Mouse (Mus musculus): Measurements from ENCODE around the gene 1700001P01Rik. TPM values are rescaled to one million over a fixed set of nuclear protein-coding genes. Genes with fewer than 3 reads are reported as not detected.

1700001P01Rik gene
- polyA plus RNA-seq, 1 experiment from 2014 or later = 0.44 TPM

DNA sequence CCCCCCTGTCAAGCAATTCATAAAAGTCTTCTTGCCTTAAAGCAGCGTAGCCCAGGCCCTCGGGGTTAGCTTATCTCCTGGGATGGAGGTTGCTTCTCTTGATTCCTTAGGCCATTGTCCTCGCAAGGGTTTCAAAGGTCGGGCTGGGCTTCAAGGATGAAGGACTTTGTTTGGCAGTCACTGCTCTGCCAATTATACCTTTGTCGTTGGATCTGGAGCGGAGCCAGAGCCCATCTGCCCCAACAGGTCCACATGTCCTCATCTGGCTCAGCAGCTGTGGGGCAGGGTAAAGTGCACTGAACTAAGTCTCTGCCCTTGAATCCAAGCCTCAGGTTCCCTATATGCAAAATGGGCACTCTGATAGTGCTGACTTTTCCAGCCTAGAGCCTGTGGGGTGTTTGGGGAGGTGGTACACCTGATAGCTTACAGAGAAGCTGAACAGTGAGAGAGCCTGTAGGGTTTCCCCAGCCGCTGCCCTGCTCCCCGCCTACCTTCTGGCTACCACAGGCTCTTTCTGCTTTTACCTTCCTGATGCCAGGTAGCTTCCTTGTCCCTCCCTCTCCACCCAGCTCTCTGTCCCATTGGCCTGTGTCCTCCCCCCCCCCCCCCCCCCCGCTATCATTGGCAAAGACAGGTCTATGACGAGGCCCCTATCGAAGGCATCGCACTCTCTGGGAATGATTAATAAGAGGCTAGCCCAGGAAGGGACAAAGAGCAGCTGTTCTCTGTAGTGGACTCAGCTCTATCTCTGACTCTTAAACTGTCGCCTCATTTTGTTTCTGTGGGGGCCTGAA is 36.0 kb upstream of the 1700001P01Rik start:
- Histone ChIP-seq H3K36me3 (ENCODE audit: control insufficient read depth, insufficient read depth, low read length) (peaks cover 22% of the 10 kb centered on the region), H3K4me3 (ENCODE audit: low read length) (no peak overlapping the region)

DNA sequence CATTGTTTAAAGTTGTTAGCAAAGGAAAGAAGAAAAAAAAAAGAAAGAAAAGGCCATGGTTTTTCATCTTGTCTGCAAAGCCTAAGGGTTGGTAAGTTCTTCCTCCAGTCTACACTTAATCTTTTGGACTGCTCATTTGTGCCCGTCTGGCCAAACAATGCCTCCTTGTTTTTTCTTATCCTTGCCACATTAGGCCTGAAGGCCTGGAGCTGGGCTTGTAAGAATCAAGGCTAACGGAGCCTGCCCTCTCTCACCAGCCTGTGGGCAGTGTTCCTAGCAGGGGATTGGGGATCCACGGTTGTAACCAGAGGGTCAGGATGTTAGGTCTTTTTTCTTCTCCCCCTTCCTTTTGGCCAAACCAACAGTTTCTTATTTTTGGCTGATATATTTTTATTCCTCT is 35.3 kb upstream of the 1700001P01Rik start:
- Histone ChIP-seq H3K9ac (ENCODE audit: low read depth, low read length) (no peak overlapping the region; the same call in 1 of the 2 replicates), H3K36me3 (ENCODE audit: control insufficient read depth, insufficient read depth, low read length) (peaks cover 22% of the 10 kb centered on the region), H3K27ac (ENCODE audit: low read depth, low read length) (no peak overlapping the region; the same call in 1 of the 2 replicates), H3K9me3 (ENCODE audit: control insufficient read depth, low read length) (no peaks in the 10 kb centered on the region), H3K4me2 (ENCODE audit: low read length) (no peak overlapping the region), H3K4me1 (ENCODE audit: control insufficient read depth, insufficient read depth, low read depth, low read length) (peaks cover 70% of the 10 kb centered on the region), H3K4me3 (ENCODE audit: low read length) (no peak overlapping the region), H3K27me3 (replicated peaks; ENCODE audit: control insufficient read depth, insufficient read depth, low read length) (no peaks in the 10 kb centered on the region)
- no peak for ATAC-seq
- 16% methylated on average over 3 of the region's 3 CpGs for WGBS

More for the DNA sequence above, 36.0 kb upstream of the 1700001P01Rik start:
- Histone ChIP-seq H3K4me2 (ENCODE audit: low read length) (peak overlapping the region; percentile 49), H3K27me3 (replicated peaks; ENCODE audit: control insufficient read depth, insufficient read depth, low read length) (no peaks in the 10 kb centered on the region), H3K4me1 (ENCODE audit: control insufficient read depth, insufficient read depth, low read depth, low read length) (peaks cover 62% of the 10 kb centered on the region), H3K9me3 (ENCODE audit: control insufficient read depth, low read length) (no peaks in the 10 kb centered on the region), H3K9ac (ENCODE audit: low read depth, low read length) (peak overlapping the region; percentile 54), H3K27ac (ENCODE audit: low read depth, low read length) (peak overlapping the region; percentile 86)
- ATAC-seq = peak; percentile 17
- WGBS = 20% methylated on average over 13 of the region's 13 CpGs

DNA sequence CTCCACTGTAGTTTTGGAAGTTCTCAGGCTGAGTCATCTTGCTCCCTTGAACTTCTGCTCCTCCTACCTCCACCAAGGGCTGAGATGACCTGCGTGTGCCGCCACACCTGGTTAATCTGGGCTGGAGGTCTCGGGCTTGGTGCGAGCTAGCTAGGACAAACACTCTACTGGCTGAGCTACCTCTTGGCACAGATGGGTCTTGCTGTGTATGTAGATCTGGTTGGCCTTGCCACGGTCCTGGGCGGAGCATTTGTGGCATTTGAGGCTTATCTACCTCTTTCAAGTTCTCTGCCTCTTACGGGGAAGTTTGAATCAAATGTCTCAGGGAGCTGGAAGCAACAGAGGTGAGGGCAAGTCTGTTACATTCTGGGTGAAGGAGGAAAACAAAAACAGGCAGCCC is 34.6 kb upstream of the 1700001P01Rik start:
- Histone ChIP-seq H3K4me2 (ENCODE audit: low read length) (no peak overlapping the region), H3K9me3 (ENCODE audit: control insufficient read depth, low read length) (no peaks in the 10 kb centered on the region), H3K27me3 (replicated peaks; ENCODE audit: control insufficient read depth, insufficient read depth, low read length) (no peaks in the 10 kb centered on the region), H3K4me3 (ENCODE audit: low read length) (no peak overlapping the region), H3K9ac (ENCODE audit: low read depth, low read length) (no peak overlapping the region), H3K4me1 (ENCODE audit: control insufficient read depth, insufficient read depth, low read depth, low read length) (peaks cover 76% of the 10 kb centered on the region), H3K36me3 (ENCODE audit: control insufficient read depth, insufficient read depth, low read length) (peaks cover 18% of the 10 kb centered on the region), H3K27ac (ENCODE audit: low read depth, low read length) (no peak overlapping the region)
- no peak for ATAC-seq
- 81% methylated on average over 7 of the region's 7 CpGs for WGBS

DNA sequence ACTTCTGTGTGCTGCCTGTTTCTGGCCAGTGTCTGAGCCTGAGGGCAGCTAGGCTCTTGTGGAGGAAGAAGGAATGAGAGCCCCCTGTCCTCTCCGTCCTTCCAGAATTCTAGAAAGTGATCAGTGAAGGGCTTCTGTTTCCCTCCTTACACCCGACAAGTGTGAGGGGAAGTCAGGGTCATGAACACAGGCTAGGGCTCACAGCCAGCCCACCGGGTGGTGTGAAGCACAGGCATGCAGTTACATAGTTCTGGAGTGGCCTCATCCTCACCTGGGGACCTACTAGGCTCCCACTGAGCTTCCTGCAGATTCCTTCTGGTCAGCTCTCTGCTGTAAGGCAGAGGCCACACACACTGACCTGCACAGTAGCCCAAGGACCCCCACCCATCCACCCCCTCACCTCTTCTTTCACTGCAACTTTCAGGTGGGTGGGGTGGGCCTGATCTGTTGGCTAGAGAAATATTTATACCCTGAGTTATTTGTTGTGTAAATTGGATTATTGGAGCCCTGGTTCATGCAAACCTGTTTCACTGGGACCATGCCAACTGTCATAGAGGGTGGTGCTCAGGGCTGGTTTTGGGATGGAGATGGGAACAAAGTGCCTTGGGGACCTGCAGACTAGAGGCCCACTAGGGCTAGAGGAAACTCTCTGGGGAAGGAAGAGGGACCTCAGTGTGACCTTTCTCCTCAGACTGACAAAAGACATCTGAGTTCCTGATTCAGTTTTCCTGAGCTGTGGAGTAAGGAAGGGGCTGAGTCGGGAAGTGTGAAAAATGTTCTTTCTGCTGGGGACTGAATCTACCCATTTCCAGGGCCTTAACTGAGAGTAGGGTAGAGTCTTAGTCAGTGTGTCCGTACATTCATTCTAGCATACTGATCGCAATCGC is 33.8 kb upstream of the 1700001P01Rik start:
- 68% methylated on average over 7 of the region's 7 CpGs for WGBS
- H3K27ac ChIP-seq (ENCODE audit: low read depth, low read length) = peak overlapping the region; percentile 62

DNA sequence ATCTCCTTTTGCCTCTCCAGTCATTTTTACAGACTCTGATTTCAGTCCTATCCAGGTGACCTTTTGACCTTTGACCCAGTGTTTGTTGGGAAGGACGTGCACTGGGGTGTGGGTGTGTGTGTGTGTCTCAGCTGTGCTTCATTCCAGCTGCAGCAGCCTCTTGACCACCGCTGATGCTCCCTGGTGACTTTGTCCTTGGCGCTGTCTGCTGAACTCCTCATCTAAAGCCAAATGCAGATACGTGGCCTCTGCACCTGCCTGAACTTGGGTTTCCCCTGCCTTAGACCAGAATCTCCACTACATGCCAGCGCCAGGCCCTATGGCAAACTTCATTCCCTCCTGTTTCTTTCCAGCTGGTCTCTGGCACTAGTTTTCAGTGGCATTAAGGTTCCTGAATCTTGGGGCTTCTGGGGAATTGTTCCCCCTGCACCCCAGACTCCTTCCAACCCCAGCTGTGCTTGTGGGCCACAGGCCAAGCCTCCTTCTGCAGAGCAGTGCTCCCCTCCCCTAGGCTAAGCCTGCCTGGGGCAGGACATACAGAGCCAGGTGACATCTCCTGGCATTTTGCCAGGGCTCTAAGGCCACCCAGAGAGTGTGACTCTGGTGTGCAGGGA is 33.0 kb upstream of the 1700001P01Rik start:
- Histone ChIP-seq H3K4me2 (ENCODE audit: low read length) (no peak overlapping the region), H3K4me3 (ENCODE audit: low read length) (no peak overlapping the region), H3K27ac (ENCODE audit: low read depth, low read length) (peak overlapping the region; percentile 62), H3K9ac (ENCODE audit: low read depth, low read length) (no peak overlapping the region; the same call in 1 of the 2 replicates), H3K4me1 (ENCODE audit: control insufficient read depth, insufficient read depth, low read depth, low read length) (peaks cover 89% of the 10 kb centered on the region), H3K36me3 (ENCODE audit: control insufficient read depth, insufficient read depth, low read length) (peaks cover 13% of the 10 kb centered on the region), H3K27me3 (replicated peaks; ENCODE audit: control insufficient read depth, insufficient read depth, low read length) (no peaks in the 10 kb centered on the region), H3K9me3 (ENCODE audit: control insufficient read depth, low read length) (no peaks in the 10 kb centered on the region)
- no peak for ATAC-seq
- WGBS = 34% methylated on average over 5 of the region's 5 CpGs

More for the DNA sequence above, 33.8 kb upstream of the 1700001P01Rik start:
- no peak for ATAC-seq
- no peaks in the 10 kb centered on the region for H3K27me3 ChIP-seq (replicated peaks; ENCODE audit: control insufficient read depth, insufficient read depth, low read length)
- no peak overlapping the region for H3K4me2 ChIP-seq (ENCODE audit: low read length)
- H3K36me3 ChIP-seq (ENCODE audit: control insufficient read depth, insufficient read depth, low read length) = peaks cover 14% of the 10 kb centered on the region
- no peaks in the 10 kb centered on the region for H3K9me3 ChIP-seq (ENCODE audit: control insufficient read depth, low read length)
- H3K4me1 ChIP-seq (ENCODE audit: control insufficient read depth, insufficient read depth, low read depth, low read length) = peaks cover 85% of the 10 kb centered on the region
- H3K9ac ChIP-seq (ENCODE audit: low read depth, low read length) = peak overlapping the region; percentile 38; the same call in 1 of the 2 replicates
- H3K4me3 ChIP-seq (ENCODE audit: low read length) = no peak overlapping the region

DNA sequence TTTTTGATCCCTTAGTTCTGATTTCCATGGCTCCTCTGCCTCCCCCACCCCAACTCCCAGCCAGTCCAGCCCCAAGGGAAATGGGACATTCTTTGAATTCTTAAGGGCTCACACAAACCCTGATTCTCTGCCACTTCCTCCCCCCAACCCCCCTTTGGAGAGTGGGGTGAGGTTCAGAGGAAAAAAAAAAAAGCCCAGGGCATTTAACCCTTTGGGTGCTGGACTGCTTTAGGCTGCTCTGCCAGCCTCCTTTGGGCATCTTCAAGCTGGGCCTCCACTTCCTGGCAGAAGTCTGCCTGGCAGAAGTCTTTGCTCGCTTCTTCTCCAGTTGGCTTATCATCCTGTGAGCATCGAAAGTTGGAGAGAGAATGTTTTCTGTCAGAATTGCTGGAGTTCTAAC is 32.4 kb upstream of the 1700001P01Rik start:
- peak overlapping the region; percentile 37; the same call in 1 of the 2 replicates for H3K27ac ChIP-seq (ENCODE audit: low read depth, low read length)
- peaks cover 13% of the 10 kb centered on the region for H3K36me3 ChIP-seq (ENCODE audit: control insufficient read depth, insufficient read depth, low read length)
- WGBS = 63% methylated on average over 2 of the region's 2 CpGs
- no peak overlapping the region for H3K4me3 ChIP-seq (ENCODE audit: low read length)
- H3K4me1 ChIP-seq (ENCODE audit: control insufficient read depth, insufficient read depth, low read depth, low read length) = peaks cover 85% of the 10 kb centered on the region
- no peak overlapping the region for H3K9ac ChIP-seq (ENCODE audit: low read depth, low read length)
- H3K9me3 ChIP-seq (ENCODE audit: control insufficient read depth, low read length) = no peaks in the 10 kb centered on the region
- H3K4me2 ChIP-seq (ENCODE audit: low read length) = no peak overlapping the region
- H3K27me3 ChIP-seq (replicated peaks; ENCODE audit: control insufficient read depth, insufficient read depth, low read length) = no peaks in the 10 kb centered on the region
- no peak for ATAC-seq

DNA sequence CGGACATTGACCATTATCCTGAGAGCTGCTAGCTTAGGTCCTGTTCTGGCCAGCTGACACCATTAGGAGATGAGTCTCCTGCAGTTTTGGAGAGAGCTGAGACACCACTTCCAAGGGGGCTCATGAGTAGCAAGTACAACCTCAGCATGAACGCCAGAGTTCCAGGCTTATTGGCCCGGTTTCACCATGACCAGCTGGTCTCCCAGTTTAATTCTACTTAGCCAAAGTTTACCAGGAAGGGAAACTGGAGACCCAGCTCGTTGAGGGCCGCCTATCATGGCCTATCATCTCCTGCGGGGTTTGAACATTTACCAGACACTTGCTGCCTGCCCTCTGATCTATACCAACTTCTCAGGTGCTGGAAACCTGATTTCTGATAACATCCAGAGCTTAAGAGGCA is 31.9 kb upstream of the 1700001P01Rik start:
- H3K4me3 ChIP-seq (ENCODE audit: low read length) = no peak overlapping the region
- peak overlapping the region; percentile 37 for H3K27ac ChIP-seq (ENCODE audit: low read depth, low read length)
- H3K9ac ChIP-seq (ENCODE audit: low read depth, low read length) = no peak overlapping the region
- no peaks in the 10 kb centered on the region for H3K27me3 ChIP-seq (replicated peaks; ENCODE audit: control insufficient read depth, insufficient read depth, low read length)
- WGBS = 48% methylated on average over 6 of the region's 6 CpGs
- no peaks in the 10 kb centered on the region for H3K9me3 ChIP-seq (ENCODE audit: control insufficient read depth, low read length)
- no peak overlapping the region for H3K4me2 ChIP-seq (ENCODE audit: low read length)
- no peak for ATAC-seq
- peaks cover 13% of the 10 kb centered on the region for H3K36me3 ChIP-seq (ENCODE audit: control insufficient read depth, insufficient read depth, low read length)
- peaks cover 83% of the 10 kb centered on the region for H3K4me1 ChIP-seq (ENCODE audit: control insufficient read depth, insufficient read depth, low read depth, low read length)

DNA sequence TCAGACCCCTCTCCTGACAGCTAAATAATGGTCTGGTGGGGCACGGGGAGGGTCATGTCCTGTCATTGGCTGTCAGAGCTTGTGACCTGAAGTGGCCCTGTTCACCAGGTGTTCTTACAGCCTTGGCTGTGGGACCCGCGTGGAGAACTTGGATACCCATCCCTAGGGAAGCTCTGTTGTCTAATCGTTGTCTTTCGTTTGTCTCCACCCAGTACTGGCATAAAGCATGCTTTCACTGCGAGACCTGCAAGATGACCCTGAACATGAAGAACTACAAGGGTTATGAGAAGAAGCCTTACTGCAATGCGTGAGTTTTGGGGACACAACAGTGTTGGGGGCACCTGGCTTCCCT is 30.9 kb upstream of the 1700001P01Rik start:
- Histone ChIP-seq H3K27ac (ENCODE audit: low read depth, low read length) (peak overlapping the region; percentile 82), H3K36me3 (ENCODE audit: control insufficient read depth, insufficient read depth, low read length) (peaks cover 13% of the 10 kb centered on the region), H3K27me3 (replicated peaks; ENCODE audit: control insufficient read depth, insufficient read depth, low read length) (no peaks in the 10 kb centered on the region), H3K4me3 (ENCODE audit: low read length) (no peak overlapping the region), H3K4me1 (ENCODE audit: control insufficient read depth, insufficient read depth, low read depth, low read length) (peaks cover 83% of the 10 kb centered on the region), H3K9me3 (ENCODE audit: control insufficient read depth, low read length) (no peaks in the 10 kb centered on the region), H3K4me2 (ENCODE audit: low read length) (peak overlapping the region; percentile 45), H3K9ac (ENCODE audit: low read depth, low read length) (no peak overlapping the region)
- 53% methylated on average over 7 of the region's 7 CpGs for WGBS
- no peak for ATAC-seq
